ENCODE assay signal across 9 mouse cellular contexts in genomic region chr9:57259736-57260135, GRCm38 (mm10). TPM values are rescaled to one million over a fixed set of nuclear protein-coding genes. Genes with fewer than 3 reads are reported as not detected.
DNase-seq lines count a peak whose midpoint lies in the region; ATAC-seq and TF ChIP-seq lines count a peak whose summit lies in the region.
"Had no signal": no experiment of that assay in that cellular context is flagged by ENCODE, and none has a peak within 500 bp of the region (broad histone marks: within the 10 kb centered on the region; RNA-seq: fewer than 3 reads in every experiment).

No protein-coding gene starts in this region.

- H3K4me1 ChIP-seq in embryonic facial prominence, embryonic 14.5 days (ENCODE audit: control insufficient read depth, insufficient read depth, low read length): peaks cover 14% of the 10 kb centered on the region
- peaks cover 33% of the 10 kb centered on the region for H3K4me1 ChIP-seq in heart, embryonic 15.5 days (replicated peaks)
- H3K4me1 ChIP-seq in liver, embryonic 14.5 days (replicated peaks; ENCODE audit: control insufficient read depth in 2 of 2, insufficient read depth in 2 of 2, low read length in 1 of 2): peaks cover 16 to 19% of the 10 kb centered on the region in 2 experiments

- no peak overlapping the region for H3K27ac ChIP-seq in embryonic facial prominence, embryonic 14.5 days (replicated peaks; ENCODE audit: low read depth, low read length)
- no peak overlapping the region for H3K27ac ChIP-seq in heart, embryonic 15.5 days
- peak overlapping the region; percentile 52 for H3K27ac ChIP-seq in liver, embryonic 14.5 days
- H3K27ac ChIP-seq: midbrain, embryonic 12.5 days had no signal

- TF ChIP-seq CTCF in liver, embryonic 14.5 days (IDR thresholded peaks at IDR 0.05; ENCODE audit: low read depth): peak; percentile 100

- ATAC-seq in CD4-positive, CD25-positive, alpha-beta regulatory T cell, adult 4 months: peak; percentile 52
- ATAC-seq in embryonic facial prominence, embryonic 14.5 days (ENCODE audit: low read depth): peak; percentile 20; the same call in 1 of the 2 replicates
- peak; percentile 21; the same call in 1 of the 2 replicates for ATAC-seq in heart, embryonic 15.5 days (replicated peaks; ENCODE audit: insufficient number of reproducible peaks, insufficient read depth, low FRiP score, low read depth)
- peak; percentile 39 for ATAC-seq in liver, embryonic 14.5 days (ENCODE audit: insufficient read depth)
- ATAC-seq in neutrophil, adult 5-6 weeks (ENCODE audit: extremely low read depth, insufficient number of reproducible peaks, low FRiP score, poor library complexity, severe bottlenecking): peak; percentile 73

- peaks cover 43% of the 10 kb centered on the region for H3K36me3 ChIP-seq in embryonic facial prominence, embryonic 14.5 days (ENCODE audit: control insufficient read depth, insufficient read depth, low read length)
- peaks cover 27% of the 10 kb centered on the region for H3K36me3 ChIP-seq in heart, embryonic 15.5 days
- peaks cover 42% of the 10 kb centered on the region for H3K36me3 ChIP-seq in liver, embryonic 14.5 days (replicated peaks; ENCODE audit: control insufficient read depth, insufficient read depth, low read depth)

- H3K9ac ChIP-seq in embryonic facial prominence, embryonic 14.5 days (ENCODE audit: low read depth, low read length): no peak overlapping the region
- no peak overlapping the region for H3K9ac ChIP-seq in heart, embryonic 15.5 days
- H3K9ac ChIP-seq in liver, embryonic 14.5 days (replicated peaks): no peak overlapping the region; the same call in 1 of the 2 replicates
- H3K9ac ChIP-seq: midbrain, embryonic 12.5 days had no signal

- TF ChIP-seq EP300 in liver, embryonic 14.5 days (IDR thresholded peaks at IDR 0.05; ENCODE audit: low read depth): no peak

- 4% methylated on average over 3 of the region's 3 CpGs for WGBS in embryonic facial prominence, embryonic 14.5 days
- 3% methylated on average over 3 of the region's 3 CpGs for WGBS in heart, embryonic 15.5 days
- WGBS in liver, embryonic 14.5 days (ENCODE audit: insufficient replicate concordance): under 1% methylated on average over 3 of the region's 3 CpGs

- H3K4me3 ChIP-seq in embryonic facial prominence, embryonic 14.5 days (ENCODE audit: low read depth, low read length): no peak overlapping the region
- no peak overlapping the region for H3K4me3 ChIP-seq in heart, embryonic 15.5 days
- peak overlapping the region in 1 of 2 experiments; percentile 85; a peak in 2 of 4 replicates for H3K4me3 ChIP-seq in liver, embryonic 14.5 days (ENCODE audit: insufficient read depth in 1 of 2, low read depth in 2 of 2, low read length in 2 of 2)
- H3K4me3 ChIP-seq: midbrain, embryonic 12.5 days had no signal

- H3K9me3 ChIP-seq in embryonic facial prominence, embryonic 14.5 days (ENCODE audit: control insufficient read depth, low read length): no peaks in the 10 kb centered on the region
- no peaks in the 10 kb centered on the region for H3K9me3 ChIP-seq in heart, embryonic 15.5 days (replicated peaks)
- no peaks in the 10 kb centered on the region for H3K9me3 ChIP-seq in liver, embryonic 14.5 days (ENCODE audit: control insufficient read depth, low read length)
- H3K9me3 ChIP-seq: midbrain, embryonic 12.5 days had no signal

- DNase-seq in adrenal gland, postnatal 36 days: peak; percentile 95
- DNase-seq in embryonic facial prominence, embryonic 14.5 days (ENCODE audit: low spot score): peak; percentile 90
- DNase-seq in kidney, postnatal 25 days: peak; percentile 93 to 99
- peak; percentile 84 to 88 (median 84) for DNase-seq in liver, embryonic 14.5 days (ENCODE audit: low read depth in 3 of 3, low spot score in 3 of 3)
- peak; percentile 97 for DNase-seq in testis, postnatal 10 days (ENCODE audit: low spot score)

- peak overlapping the region; percentile 92; the same call in 1 of the 2 replicates for H3K4me2 ChIP-seq in embryonic facial prominence, embryonic 14.5 days (ENCODE audit: low read depth, low read length)
- H3K4me2 ChIP-seq in heart, embryonic 15.5 days: peak overlapping the region; percentile 97
- H3K4me2 ChIP-seq in liver, embryonic 14.5 days (ENCODE audit: low read depth): peak overlapping the region; percentile 78
- H3K4me2 ChIP-seq: midbrain, embryonic 12.5 days had no signal

- H3K27me3 ChIP-seq in embryonic facial prominence, embryonic 14.5 days (replicated peaks; ENCODE audit: control insufficient read depth, insufficient read depth, low read length): no peaks in the 10 kb centered on the region
- no peaks in the 10 kb centered on the region for H3K27me3 ChIP-seq in heart, embryonic 15.5 days
- H3K27me3 ChIP-seq in liver, embryonic 14.5 days (ENCODE audit: control insufficient read depth, insufficient read depth, low read length): no peaks in the 10 kb centered on the region

RNA-seq across cellular contexts. Expression of gene 1700017B05Rik, which starts 2.7 kb away (rescaled TPM):
- 10 to 100 TPM; 15.1 to 22.6 TPM for polyA plus RNA-seq in CD4-positive, CD25-positive, alpha-beta regulatory T cell, adult 4 months (2017; shearing (Covaris generic))
- 10 to 100 TPM; 50.2 to 89.6 TPM for total RNA-seq in adrenal gland, postnatal 36 days (2021)
- polyA plus RNA-seq in embryonic facial prominence, embryonic 14.5 days (2014; fragmentation: Nextera tagmentation; extraction: Ambion mirVana): 19.5 and 19.6 TPM in 2 replicates
- polyA plus RNA-seq in heart, embryonic 15.5 days (2015; fragmentation: Nextera tagmentation; extraction: Ambion mirVana): 9.1 and 13.9 TPM in 2 replicates
- 8.1 and 10.3 TPM in 2 replicates for polyA plus RNA-seq in liver, embryonic 14.5 days (2012; rRNA removed)
- 12.6 and 13.3 TPM in 2 replicates for polyA plus RNA-seq in liver, embryonic 14.5 days (2014; fragmentation: Nextera tagmentation; extraction: Ambion mirVana)
- total RNA-seq in neutrophil, adult 5-6 weeks (2017): 17.3 and 18.4 TPM in 2 replicates

RNA-seq across cellular contexts. Expression of gene Trcg1, which starts 23.4 kb away (rescaled TPM):
- polyA plus RNA-seq in CD4-positive, CD25-positive, alpha-beta regulatory T cell, adult 4 months (2017; shearing (Covaris generic)): not detected
- not detected for total RNA-seq in adrenal gland, postnatal 36 days (2021)
- polyA plus RNA-seq in embryonic facial prominence, embryonic 14.5 days (2014; fragmentation: Nextera tagmentation; extraction: Ambion mirVana): not detected in 2 replicates
- polyA plus RNA-seq in heart, embryonic 15.5 days (2015; fragmentation: Nextera tagmentation; extraction: Ambion mirVana): not detected in 2 replicates
- polyA plus RNA-seq in liver, embryonic 14.5 days (2012; rRNA removed): not detected in 2 replicates
- not detected in 2 replicates for polyA plus RNA-seq in liver, embryonic 14.5 days (2014; fragmentation: Nextera tagmentation; extraction: Ambion mirVana)
- 0.23 TPM in 1 of 2 replicates, not detected in the other for total RNA-seq in neutrophil, adult 5-6 weeks (2017)
- polyA plus RNA-seq: midbrain, embryonic 12.5 days had no signal

Comparison
In these comparisons a context has a peak if more than half of its experiments do, and no peak if none do; other contexts are left out.
1. ATAC-seq: peak in every context shown above with its lines; median percentile 73 in neutrophil, adult 5-6 weeks; 52 in CD4-positive, CD25-positive, alpha-beta regulatory T cell, adult 4 months; 39 in liver, embryonic 14.5 days; 21 in heart, embryonic 15.5 days; 20 in embryonic facial prominence, embryonic 14.5 days.